Mouse (Mus musculus) cerebellum, postnatal 14 days (tissue): ENCODE measurements at regions not wholly inside any gene's neighbourhood (a gene's known extent, or its start where the extent isn't known, plus 50 kb on each side); places are given as distances from the start of the nearest gene placed in this dataset.

Experiments
- DNase-seq, 2 experiments: peaks; one replicate each; pipeline ENCODE4 v3.0.0; 2021; ENCODE audit warnings: mixed read lengths in 2 of 2

DNA sequence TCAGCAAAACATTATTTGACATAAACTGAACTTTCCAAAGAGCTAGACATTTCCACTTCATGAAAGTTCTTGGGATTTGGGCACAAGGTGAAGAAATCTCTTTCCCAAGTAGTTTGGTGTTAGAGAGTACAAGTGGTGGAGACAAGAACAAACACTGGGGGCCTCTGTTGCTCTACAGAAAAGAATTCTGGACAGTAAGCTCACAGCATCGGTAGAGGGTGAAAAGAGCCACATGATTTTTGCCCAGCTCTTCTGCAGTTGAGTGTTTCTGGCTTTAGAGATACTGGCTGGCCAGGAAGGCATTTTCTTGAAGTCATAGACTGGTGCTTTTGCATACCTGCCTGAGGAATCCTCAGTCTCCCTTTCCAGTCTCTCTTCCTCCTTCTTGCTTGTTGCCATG, 127.8 kb downstream of the Stk31 start:
- DNase-seq = peak; percentile 55 to 64

DNA sequence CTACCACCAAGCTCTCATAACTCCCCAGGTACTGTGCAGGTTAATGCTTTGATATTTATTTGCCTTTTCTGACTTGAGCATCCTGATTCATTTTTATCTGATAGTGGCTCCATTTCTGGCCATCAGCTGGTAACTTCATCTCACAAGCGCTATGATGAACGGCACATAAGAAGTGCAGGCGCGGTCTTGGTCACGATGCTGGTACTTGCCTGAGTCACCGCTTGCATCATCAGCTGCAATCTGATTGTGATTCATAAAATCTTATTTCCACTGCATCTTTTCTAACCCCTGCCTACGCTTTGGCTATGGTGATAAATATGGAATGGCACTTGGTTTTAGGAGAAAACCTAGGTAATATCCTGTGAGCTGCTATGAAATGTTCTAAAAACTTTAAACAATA, 128.3 kb downstream of the Stk31 start:
- no peak for DNase-seq

DNA sequence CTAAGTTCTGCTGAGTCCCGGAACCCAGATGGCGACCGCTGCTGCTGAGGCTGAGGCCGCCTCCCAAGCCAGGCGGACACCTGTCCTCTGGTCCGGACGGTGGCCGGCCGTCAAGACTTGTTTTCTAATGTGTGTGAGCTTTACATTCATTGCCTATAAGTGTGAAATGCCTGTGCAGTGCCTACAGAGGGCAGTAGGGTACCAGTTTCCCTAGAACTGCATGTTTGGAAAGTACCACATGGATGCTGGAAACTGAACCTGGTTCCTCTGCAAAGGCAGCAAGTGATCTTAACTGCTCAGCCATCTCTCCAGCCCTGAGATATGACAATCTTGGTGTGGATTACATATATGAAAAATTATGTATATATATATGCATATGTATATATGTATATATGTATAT, 138.6 kb downstream of the Stk31 start:
- DNase-seq = no peak

DNA sequence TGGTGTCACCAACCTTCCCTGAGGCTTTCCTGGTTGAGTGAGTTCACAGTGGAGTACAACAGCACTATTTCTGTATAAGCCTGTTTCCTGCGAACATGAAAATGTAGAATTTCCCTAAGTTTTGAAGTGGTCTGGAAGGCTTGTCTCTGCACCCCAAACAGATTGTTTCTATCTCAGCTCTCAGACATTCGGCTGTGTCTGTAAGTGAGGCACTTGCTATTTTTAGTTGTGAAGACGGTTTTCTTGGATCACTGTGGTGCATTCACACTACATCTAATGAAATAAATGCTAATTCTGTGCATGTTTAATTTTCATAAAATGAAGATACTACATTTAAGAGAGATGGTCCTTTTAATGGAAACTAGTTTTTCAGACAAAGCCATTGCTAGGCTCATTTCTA, 139.1 kb downstream of the Stk31 start:
- DNase-seq = no peak

DNA sequence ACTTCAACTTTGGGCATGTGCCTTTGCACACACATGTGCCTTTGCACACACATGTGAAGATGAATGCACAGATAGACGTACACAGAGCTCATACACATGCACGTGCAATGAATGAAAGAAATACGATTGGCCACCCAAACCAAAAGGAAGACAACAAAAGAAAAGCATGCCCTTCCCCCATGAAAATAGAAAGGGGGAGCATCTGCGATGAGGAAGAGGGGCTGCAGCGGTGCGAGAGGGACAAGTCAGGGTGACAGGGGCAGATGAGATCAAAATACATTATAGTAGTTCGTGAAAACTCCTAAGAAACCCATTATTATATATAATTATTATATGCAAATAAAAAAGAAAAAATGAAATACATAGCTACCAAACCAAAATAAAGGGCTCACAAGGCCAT, 149.5 kb downstream of the Stk31 start:
- DNase-seq = no peak

DNA sequence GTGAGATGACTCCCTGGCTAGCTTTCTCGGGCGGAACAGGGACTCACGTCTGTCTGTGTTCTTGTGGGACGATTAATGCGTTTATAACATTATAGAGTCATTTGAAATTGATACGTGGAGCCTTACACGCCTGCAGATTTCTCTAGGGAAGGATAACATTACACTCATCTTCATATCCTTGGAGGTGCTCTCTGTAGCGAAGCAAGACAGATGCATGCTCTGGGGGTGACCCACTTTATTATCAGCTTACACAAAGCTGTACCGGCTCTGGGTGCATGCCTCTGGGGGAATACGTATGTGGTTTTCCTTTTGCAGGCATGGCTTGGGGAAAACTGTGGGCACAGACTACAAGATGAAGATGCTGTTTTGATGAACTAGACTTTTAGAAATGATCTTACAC, 159.7 kb downstream of the Stk31 start:
- DNase-seq = no peak

DNA sequence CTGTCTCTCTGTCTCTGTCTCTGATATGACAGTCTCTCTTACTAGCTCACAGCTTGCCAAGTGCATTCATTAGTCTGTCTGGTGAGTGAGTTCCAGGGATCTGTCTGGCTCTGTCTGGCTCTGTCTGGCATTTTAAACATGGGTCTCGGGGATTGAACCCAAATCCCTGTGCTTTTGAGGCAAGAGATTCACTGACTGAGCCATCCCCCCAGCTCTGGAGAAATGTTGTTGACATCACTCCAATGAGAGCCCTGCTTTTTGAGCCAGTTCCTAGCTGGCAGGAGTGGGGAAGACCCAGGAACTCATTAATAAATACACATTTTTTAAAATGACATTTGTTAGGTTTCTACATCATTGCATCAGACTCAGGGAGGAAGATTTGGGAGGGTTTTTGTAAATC, 163.1 kb downstream of the Stk31 start:
- no peak for DNase-seq

DNA sequence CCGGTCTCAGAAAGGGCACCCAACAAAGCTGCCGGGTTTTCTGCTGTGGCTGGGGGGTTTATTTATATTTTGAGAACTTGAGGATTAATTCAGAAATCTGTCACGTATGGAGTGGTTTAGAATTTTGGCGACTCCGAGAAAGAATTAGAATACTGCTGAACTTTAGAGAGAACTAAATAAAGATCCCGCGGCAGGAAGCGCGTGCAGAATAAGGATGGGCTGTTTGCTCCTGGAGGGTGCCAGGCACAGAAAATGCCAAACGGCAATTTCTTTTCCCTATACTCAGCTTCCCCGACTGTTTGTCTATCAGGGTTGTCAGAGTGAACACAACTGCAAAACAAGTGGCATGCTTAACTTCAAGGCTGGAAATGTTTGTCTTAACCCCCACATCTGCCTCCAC, 163.7 kb downstream of the Stk31 start:
- DNase-seq = no peak

DNA sequence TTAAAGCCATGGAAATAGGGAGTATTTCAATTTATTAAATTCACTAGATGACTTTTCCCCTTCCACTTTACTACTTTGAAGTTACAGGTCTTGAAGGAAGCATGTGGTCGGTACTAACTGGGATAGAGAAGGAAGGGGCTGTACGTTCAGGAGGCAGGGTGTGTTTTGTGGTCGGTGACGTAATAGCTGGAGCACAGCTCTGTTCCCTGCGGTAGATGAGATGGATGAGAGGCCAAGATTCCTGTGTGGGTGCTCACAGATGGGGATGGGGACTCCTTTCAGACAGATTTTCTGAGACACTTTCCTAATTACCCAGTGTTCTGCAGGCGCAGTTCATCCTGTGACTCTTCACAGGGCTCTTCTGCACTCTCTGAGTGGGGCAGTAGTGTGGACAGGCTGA, 182.9 kb downstream of the Stk31 start:
- DNase-seq = peak in 1 of 2 experiments; percentile 40

DNA sequence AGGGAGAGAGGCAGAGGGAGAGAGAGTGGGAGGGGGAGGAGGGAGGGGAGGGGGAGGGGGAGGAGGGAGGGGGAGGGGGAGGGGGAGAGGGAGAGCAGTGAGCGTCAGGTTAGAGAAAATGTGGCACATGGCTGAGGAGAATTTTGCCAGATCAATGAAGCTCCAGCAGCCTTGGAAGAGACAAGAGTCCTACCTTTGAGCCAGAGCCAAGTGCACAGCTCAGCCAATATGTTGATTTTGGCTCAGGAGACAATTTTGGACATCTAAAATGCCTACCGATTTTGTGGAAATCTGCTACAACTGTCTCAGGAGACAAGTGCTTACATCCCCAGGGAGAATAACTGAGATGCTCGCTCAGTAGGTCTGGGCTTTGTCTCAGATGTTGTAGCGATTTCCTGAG, 184.3 kb downstream of the Stk31 start:
- peak; percentile 55 to 79 for DNase-seq

DNA sequence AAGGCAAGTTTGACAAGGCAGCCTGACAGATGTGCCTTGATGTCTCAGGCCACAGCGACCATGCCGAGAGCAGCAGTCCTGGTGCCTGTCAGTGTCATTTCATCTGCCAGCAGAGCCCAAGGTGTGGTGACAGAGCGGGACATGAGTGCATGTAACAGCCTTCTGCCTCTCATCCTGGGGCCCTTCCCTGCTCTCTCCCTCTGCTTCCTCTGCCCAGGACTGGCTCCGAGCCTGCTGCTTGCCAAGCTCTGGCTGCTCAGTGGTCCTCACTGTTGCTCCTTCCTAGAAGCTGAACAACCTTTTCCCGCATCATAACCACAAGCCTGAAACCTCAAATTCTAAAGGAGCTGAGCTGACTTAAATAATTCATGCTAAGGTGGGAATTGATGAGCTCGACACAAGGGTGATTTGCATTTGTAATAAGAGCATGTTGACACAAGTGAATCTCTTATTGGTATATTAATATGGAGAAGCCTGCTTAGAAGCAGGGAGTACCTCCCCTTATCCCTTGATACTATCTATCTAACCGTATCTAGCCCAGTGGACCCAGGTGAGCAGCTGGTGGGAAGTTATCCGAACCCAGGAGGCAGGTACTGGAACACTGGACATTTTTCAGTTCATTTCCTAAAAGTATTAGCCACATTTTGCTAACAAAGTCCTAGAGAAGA, 186.8 kb downstream of the Stk31 start:
- DNase-seq = peak; percentile 34

DNA sequence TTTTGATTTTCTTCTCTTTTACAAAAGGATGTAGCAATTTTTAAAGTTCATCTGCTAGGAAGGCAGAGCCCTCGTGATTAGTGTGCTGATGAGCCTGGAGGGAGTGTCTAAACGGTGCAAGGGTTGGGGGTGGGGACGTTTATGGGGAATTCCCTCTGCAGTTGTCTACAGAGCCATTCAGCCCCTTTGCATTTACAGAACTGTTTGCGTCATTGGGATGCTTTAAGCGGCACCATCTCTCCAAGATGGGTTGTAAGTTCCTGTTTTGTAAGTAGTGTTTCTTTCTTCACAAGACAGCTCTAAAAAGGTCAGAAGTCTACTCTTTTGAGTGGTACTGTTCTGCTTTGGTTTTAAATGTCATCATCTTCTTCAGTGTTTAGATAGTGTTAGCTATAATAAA, 191.1 kb downstream of the Stk31 start:
- DNase-seq = no peak

DNA sequence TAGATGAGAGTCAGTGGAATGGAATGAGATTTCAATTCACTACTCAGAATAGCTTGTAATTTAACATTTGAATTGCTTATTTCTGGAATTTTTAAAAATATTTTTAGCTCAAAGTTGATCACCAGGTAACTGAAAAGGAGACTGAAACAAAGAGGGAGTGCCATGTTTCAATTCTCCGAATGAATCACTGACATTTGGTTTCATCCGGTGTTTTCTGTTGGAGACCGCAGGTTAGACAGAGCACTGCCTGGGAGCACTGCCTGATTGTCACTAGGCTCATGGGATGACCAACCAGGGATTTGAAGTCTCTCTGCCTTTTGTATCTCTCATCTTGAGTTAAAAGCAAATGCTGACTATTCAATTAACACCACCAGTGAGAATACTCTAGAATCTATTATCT, 193.3 kb downstream of the Stk31 start:
- no peak for DNase-seq

DNA sequence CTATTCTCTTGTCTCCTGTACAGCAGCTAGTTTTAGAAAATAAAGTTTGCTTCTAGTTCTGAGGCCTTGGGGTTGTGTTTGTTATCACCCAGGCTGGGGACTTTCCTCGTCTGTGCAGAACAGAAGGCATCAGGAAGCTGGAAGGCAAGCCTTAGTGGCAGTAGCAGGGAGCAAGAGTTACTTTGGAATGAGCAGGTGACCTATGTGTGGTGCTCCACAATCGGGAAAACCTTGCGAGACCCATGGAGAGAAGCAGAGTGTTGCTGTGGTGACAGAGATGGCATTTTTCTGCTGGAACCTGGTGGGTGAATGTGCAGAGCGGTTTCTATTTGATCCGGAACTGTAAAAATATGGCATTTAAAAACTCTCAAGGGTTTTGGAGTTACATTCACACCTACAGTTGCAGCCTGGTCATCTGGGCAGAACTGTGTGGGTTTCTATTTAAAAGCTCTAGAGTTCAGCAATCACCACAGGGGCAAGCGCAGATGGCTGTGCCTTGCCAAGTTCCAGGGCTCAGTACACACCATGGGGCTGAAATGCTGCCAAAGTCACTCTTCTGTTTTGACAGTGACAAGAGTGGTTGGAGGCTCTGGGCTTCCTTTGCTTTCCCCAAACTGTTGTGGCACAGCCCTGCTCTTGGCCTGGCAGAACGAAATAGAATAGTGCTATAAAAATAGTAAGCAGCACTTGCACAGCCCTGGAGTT, 195.7 kb downstream of the Stk31 start:
- DNase-seq = peak; percentile 88 to 96

DNA sequence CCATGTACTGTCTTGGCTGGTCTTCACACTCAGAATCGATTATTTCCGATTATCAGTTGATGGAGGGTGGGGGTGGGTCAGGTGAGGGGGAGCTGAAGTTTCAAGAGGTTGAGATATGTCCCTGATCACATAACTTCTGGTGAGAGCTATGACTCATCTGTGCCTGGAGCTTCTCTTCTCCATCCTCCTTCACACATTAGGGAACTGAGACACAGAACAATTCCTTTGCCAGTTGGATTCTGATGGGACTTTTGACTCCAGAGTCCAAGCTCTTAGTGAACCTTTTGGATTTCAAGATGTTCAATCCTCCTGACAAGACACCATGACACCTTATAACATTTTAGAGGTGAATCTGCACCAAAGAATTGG, 196.2 kb downstream of the Stk31 start:
- DNase-seq = peak in 1 of 2 experiments; percentile 31

DNA sequence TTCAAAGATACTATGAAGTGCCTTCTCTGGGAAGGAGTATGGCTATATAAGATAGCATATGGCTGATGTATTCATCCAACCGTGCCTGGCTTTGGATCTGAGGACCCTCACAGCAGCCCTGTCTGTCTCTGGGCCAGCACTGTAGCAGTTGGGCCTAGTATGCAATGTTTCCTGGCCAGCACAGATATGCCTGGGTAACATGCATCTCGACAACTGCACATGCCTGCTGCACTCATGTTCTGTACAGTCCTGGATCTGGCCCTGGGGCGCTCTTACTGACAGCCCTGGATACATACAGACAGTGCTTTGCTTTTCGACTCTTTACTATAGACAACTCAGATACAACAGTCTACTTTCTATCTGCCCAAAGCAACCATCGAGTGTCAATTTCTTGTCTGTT, 197.3 kb downstream of the Stk31 start:
- peak in 1 of 2 experiments; percentile 25 for DNase-seq

DNA sequence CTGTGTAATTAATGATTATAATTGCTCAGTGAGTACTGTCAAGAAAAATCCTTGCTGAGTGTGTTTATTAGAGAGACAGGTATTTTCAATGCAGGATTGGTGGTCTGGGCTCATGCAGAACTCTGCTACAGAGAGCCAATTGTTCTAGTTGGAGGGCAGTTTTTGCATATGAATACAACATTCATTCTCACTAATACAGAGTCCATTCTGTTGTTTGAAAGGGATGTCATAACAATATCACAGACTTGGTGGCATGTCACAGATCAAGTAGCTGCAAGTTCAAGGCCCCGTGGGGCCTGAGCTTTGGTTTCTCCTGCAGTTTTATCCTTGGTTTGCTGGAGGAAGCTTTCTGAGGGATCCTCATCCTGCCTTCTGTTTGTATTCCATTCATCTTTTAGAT, 207.8 kb downstream of the Stk31 start:
- no peak for DNase-seq

DNA sequence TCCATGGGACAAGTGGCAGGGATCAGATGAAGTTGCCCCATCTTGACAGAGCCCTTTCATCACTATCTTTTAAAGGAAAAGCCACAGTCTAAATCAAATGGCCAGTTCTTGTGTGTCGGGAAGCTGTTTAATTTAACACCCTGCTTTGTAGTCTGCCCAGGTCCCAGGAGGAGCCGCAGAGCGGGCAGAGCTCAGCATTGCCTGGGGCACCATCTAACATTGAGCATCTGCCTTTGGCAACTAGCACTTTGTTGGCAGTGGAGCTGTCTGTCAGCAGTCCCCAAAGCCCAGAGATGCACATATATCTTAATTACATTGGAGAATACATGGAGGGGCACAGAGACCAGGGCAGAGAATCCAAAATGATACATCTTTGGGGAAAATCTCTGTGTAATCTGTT, 208.4 kb downstream of the Stk31 start:
- no peak for DNase-seq

DNA sequence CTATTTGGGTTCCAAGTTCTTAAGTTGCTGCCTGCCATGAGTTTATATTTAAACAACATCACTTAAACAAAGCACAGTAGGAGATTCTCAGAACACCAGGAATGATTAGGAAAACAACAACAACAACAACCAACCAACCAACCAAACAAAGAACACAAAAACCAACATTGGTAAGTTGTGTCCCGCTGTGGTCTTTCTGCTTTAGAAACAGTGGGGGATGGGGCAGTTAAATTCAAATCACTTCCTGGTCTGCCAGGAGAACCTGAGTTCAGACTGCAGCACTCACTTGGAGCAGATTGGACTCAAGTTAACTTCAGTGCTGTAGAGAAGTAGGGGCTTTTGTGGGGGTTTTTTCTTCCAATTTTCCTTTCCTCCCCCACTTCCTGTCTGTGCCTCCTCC, 210.6 kb downstream of the Stk31 start:
- DNase-seq = no peak

DNA sequence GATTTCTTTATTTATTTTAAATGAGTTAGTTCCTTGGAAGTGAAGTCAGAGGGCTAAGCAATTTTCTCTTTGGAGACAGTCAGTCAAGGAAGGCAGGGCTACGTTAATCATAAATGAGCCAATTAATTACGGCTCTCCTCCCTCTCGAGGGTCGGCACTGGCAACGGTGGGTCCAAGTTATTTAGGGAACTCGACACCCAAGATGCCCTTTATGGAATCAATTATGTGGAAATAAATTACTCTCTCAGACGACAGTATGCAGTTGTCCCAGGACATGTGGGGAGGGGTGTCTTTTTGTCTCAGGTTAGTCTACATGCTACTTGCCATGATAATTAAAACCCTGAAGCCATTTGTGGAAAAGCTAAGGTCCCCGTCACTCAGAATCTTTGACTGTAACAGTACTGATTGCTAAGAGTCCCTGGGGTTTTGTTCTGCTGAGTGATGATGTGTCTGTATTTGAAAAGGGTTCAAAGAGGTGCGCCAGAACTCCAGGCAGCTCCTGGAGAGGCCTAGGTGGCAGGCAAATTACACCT, 211.3 kb downstream of the Stk31 start:
- no peak for DNase-seq

DNA sequence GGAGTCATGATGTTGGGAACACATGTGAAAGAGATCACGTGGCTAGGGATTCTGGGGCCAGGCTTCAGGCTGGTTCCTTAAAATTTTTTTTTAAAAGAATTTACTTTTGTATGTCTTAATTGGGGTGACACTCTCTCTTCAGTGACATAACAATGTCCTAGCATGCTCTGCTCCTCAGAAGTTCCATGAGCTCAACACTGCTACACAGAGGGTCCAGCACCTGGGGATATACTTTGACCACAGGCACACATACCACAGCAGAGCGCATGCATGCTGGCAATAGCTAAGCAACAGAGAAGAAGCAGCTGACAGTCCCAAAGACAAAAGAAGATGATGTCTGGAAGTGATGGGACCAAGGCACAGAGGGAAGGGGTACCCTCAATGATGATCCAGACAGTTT, 198.4 kb upstream of the Npy start:
- no peak for DNase-seq

DNA sequence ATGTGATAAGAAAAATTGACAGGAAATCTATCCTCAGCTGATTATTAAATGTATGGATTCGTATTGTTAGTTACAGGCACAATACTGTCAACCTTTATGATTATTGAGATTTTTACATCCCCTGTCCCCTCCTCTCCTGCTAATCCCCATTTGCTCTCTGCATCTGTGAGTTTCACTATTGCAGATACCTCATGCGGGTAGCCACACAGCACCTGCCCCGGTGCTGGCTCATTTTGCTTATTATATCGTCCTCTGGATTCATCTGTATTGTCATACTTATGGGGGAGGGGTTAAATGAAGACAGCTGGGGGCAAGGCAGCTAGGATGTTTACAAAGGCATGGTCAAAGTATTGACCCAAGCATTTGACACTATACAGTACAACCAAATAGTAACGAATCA, 197.9 kb upstream of the Npy start:
- DNase-seq = no peak

DNA sequence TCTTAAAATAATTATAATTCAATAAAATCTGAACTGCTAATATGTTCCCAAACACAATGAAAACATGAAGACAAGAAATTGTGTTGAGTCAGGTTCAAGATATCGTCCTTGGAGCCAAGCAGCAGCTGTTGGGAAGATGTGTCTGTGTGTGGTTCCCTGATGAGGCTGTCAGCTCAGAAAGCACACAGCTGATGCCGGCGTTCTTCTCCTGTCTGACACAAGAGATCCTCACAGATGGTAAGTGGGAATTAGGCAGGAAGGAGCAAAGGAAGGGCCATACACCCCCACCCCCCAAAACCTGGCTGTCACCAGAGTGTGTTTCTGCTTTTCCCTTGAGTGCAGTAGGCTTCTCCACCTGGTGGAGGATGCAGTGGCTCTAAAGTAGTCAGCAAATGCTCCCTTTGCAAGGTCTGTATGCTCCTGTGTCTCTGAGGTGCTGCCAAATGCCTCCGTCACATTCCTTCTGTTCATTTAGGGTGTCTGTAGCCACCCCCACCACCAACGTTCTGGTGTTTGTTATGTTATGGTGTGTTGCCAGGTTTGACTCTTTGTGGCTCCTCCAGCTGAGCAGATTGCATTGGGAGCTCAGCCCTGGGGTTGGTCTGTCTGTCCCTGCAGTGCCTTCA, 188.9 kb upstream of the Npy start:
- peak; percentile 24 to 43 for DNase-seq

DNA sequence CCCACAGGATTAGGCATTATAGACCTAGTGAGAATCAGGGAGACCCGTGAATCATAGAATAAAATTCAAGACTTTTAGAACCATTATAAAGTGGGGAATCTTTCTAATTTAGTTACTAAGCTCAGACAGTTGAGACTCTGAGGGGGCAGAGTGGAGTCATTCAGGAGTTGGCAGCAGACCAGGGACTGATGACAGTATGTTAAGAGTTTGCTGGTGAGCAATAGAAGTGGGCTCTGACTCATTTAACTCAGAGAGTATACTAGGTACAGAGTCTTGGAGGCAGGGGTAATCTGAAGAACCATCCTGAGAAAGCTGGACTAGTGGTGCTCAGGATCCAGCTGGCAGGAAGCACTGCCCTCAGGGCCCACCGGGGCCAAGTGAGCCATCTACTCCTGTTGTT, 184.9 kb upstream of the Npy start:
- DNase-seq = no peak
